Mouse (Mus musculus) retina, adult 2 months (tissue): ENCODE data around the gene Zfp385a.
A peak's percentile ranks its signal among the peaks of the same experiment; 100 is the strongest.

ENCODE experiments used
- DNase-seq: peaks from one replicate; pipeline ENCODE4 v3.0.0-alpha.2; 2012; ENCODE audit warnings: low read depth, low spot score

Gene Zfp385a

DNA sequence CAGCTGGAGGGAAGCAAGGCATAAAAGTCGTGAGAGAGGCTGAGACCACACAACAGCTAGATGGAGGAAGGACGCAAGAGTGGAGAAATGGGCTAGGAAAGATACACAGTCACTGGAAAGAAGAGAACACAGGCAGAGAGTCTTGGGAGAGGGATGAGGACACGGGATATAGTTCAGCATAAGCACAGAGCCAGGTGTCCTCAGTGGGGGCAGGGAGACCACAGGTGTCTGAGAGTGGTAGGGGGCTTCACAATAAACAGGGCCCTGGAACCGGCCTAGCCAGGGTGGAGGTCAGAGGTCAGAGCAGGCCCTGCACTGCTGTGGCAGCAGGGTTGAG, 1.1 kb downstream of the Zfp385a start:
- DNase-seq = no peak

DNA sequence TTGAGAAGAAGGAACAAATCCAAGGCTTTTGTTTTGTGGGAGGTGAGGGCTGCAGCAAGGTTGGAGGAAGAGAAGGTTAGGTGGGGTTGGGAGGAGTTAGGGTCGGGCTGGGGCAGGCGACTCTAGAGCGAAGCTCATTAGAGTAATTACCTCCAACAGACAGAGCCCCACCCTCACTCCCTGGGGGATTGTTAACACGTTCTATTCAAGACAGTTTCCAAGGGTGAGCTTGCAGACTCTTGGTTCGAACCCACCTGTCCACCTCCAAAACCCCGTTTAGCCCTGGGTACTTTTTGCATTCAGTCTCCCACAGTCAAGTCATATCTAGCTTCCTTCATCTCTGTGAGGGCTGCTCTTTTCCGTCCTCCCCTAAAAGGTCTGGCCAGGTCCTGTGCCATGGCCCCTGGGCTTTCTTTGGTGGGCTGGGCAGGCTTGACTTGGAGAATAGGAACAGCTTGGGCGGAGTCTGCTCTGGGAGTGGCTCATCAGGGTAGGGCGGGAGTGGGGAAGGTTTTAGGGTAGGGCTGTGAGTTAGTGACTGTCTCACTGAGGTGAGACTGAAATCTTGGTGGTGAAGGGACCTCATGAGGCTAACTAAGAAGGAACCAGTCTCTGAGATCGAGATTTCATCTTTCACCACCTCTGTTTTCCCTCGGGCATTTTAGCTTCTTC, 2.8 kb downstream of the Zfp385a start:
- no peak for DNase-seq

DNA sequence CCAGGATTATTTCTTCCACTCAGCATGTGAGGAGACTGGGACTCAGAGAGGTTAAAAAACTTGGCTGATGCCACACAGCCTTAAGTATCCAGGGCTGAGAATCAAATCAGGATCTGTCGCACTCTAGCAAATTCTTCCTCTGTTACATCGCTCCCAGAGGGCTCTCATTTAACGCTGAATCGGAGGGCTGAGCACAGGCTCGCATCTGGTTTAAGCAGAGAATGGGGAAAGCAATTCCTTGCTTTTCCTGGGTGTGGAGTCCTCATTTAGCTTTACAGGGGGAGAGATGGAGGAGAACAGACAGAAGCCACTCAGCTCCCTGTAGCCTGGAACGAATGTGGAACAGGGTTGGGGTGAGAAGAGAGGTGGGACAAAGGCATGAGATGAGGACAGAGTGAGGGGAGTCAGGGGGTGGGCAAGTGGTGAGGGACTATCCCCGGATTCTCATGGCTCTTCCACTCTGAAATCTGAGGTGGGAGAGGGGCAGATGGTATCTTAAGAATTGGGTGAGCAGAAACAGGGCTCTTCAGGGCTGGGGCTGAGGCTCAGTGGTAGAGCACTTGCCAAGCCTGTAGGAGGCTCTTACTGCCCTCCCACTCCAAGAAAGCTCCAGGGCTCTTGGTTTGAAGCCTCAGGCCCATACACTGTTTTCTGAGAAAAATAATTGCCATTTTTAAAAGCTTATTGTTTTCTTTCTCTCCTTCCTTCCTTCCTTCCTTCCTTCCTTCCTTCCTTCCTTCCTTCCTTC, 4.2 kb downstream of the Zfp385a start:
- no peak for DNase-seq

DNA sequence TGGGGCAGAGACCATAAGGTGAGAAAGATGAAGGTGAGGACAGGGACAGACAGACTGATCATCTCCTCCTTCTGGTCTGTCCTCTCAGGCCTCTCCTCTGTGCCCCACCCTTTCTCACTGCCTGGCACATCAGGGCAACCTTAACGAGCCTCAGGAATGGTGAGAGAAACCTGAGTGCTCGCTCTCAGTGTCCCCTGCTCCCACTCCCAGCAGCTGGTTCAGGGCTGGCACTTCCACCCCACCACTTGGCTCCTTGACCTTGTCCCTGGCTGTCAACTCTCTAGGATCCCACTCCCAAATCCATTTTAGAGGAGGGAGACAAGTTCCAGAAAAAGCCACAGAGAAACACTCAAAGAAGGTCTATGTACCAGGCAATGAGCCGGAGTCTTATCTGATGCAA, 4.9 kb downstream of the Zfp385a start:
- no peak for DNase-seq

DNA sequence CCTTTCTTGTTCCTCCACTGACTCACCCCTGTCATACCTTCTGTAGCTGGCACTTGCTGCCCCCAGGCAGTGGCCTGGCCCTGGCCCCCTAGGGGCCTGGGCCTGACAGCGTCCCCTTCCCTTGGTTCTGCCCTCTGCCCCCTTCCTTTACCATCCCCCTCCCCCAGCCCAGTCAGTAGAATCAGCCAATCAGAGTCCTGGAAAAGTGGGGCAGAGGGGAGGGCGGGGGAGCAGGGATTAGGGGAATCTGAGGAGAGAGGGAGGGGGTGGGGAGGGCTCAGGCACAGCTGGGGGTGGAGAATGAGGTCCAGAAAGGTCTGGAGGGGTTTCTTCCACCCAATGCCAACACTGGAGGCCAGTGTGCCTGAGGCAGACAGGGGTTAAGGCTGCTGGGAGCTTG, 5.7 kb downstream of the Zfp385a start:
- peak; percentile 95 for DNase-seq

DNA sequence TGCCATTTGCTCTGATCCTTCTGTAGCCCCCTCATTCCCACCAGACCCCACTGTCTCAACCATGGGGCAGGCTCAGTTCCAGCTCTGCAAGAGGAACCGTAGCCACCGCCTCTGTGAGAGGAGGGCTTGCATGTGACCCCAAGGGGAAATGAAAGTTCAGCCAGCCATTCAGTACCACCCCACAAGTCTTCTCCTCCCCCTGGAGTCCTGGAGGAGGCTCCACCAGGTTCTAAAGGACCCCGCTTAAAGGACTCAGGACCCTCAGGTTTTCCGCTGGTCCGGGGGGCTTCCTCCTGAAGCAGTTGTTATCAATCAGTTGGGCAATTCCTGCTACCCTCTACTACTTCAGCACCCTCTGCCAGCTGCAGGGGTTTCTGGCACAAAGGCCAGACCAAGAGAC, 6.2 kb downstream of the Zfp385a start:
- no peak for DNase-seq

DNA sequence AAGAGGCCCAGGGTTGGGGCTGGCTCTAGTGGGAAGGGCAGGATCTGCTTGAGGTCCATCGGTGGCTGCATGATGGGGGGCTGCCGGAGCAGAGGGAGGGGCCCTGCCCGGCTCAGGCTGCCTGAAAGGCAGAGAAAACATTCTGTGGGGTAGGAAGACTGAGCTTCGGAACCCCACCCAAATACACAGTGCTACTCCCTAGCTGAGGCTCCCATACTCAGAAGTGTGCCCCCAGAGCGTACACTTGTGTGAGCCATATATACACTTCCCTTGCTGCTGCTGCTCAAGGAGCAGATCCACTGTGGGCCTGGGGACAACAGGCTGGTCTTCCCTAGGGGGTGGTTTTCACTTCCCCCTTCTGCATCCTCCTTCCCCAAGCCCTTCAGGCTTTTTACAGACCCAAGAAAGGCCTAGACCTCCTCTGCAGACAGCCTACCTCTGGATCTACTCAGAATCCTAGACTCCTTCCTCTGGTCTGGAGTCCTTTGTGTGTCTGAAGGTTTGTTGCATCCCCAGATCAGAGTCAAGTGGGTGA, 6.7 kb downstream of the Zfp385a start:
- no peak for DNase-seq

DNA sequence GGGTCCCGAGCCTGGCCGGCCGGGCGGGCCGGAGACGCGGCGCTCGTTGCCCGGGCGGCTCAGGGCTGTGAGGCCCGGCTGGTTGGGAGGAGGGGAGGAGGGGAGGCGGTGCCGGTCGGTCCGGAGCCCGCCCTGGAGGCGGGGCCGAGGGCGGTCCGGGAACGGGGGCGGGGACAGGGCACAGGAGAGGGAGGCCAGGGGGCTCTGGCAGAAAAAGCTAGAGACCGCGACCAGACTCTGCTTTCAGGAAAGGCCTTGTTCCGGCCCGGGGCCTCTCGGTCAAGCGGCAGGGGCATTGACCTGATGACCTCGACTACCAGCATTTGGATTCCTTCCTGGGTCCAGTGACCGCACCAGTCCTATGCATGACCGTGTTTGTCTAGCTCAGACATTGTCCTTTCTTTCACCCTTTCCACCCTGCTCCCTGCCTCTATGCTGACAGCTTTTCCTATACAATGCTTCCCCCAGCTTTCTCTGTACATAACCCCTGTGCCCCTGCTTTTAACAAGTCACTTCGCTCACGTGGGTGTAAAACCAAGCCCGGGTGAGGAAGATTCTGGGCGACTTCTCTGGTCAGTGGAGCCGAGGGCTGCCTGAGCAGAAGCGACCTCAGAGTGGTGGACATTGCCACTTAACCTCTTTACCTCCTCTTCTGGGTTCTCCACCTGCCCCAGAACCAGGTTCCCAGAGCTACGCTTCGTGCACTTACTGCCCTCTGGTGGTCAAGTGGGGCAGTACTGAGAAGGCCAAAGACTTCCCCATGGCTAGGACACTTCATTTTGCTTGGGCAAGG, 16.2 kb downstream of the Zfp385a start:
- no peak for DNase-seq

DNA sequence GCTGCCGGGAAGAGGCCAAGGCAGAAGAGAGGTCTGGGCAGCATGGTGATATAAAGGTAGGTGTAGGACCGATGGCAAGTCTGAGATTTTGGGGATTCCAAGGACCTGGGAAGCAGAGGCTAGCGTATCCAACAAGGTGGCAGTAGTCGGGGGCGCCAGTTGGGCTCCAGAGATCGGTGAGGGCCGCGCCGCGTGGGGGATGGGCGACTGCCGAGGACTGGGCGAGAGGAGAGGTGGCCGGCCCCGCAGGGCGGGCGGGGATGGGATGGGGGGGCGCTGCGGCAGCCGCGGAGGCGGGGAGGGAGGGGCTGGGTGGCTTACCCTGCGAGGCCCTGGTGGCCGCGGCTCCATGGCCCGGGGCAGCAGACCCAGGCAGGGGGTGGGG, 16.8 kb downstream of the Zfp385a start:
- no peak for DNase-seq

DNA sequence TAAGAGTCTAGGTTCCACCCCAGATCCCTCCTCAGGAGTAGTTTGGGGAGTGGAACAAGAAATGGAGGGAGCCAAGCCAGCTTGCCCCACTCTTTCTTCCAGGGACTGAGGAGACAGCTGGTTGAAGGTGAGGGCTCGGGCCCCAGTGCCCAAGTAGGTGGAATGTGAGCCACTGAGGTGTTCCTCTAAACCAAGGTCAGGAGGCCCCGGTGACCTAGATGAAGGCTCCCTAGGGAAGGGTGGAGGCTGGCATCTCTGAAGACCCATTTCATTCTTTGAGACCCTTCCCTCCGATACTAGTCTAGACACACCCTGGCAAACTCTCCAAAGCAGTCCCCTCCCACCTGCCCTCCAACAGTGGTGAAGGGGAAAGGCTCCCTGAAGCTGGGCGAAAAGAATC, 17.5 kb downstream of the Zfp385a start:
- no peak for DNase-seq

DNA sequence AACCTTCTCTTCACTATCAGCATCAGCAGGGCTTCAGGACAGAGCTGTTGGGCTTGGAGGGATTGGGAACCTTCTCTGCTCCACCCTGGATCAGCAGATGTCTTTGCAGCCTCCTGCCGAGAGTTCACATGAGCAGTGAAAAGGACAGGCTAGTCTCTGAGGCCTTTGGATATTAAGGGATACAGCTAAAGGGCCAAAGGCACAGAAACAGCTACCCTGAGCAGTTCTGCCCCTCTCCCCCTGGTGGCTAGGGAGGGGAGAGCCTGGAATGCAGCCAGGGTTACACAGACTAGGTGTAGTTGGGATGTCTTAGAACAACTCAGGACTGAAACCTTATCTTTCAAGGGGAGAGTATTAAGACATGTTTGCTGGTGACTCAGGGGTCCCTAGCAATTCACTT, 18.8 kb downstream of the Zfp385a start:
- DNase-seq = no peak

DNA sequence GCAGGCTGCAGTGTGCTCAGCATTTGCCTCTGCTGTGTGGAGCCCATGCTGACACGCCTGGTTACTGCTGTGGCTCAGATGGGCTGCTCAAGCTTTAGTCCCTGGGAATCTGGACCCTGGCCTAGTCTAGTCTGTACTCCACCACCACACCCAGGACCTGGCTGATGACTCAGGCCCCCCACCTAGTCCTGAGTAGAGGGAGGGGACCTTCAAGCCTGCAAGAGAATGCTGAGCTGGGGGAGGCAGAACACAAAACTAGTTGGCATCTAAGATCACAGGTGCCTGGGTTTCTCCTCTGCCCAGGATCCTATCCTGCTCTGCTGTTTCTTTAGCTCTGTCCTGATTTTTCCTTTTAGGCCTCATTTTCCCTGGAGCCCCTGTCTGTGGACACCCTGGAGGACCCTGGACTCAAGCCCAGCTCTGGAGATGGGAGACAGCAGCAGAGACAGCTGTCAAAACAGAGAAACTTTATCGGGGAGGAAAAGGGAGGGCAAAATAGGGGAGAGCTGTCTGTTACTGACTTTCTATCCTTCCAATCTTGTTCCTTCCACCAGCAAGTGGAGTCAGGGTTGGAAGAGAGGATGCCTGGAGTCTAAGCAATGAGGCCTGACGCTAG, 21.6 kb downstream of the Zfp385a start:
- no peak for DNase-seq

DNA sequence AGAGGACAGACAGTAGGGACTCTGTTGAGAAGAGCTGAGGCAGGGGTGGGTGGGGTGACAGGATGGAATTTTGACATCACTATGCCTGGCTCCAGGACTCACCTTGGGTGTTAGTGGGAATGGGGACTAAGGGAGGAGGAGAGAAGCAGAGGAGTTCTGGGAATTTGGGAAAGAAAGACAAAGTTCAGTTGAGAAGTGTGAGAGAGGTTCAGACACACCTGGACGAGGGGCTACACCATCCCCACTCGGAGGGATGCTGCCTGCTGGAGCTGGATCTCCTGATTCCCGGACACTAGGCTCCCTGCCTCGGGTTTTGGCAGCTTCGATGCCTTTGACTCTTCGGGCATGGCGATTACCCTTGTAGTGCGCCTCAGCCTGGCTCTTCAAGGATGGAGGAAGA, 22.2 kb downstream of the Zfp385a start:
- DNase-seq = no peak

DNA sequence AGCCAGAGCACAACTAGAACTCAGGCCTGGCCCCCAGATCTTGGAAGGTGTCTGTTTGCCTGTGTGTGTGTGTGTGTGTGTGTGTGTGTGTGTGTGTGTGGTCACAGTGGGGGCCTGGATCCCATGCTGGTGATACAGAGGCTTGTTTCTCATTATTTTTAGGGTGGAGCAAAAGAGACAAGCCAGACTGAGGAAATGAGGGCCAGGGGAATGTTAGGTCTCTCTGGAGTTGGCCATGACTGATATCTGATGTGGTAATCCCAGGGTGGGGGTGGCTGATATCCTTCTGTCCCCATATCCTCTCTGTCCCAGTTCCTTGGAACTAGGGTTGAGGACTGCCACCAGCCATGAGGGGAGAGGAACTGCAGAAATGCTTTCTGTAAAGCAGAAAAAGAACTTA, 22.8 kb downstream of the Zfp385a start:
- no peak for DNase-seq

DNA sequence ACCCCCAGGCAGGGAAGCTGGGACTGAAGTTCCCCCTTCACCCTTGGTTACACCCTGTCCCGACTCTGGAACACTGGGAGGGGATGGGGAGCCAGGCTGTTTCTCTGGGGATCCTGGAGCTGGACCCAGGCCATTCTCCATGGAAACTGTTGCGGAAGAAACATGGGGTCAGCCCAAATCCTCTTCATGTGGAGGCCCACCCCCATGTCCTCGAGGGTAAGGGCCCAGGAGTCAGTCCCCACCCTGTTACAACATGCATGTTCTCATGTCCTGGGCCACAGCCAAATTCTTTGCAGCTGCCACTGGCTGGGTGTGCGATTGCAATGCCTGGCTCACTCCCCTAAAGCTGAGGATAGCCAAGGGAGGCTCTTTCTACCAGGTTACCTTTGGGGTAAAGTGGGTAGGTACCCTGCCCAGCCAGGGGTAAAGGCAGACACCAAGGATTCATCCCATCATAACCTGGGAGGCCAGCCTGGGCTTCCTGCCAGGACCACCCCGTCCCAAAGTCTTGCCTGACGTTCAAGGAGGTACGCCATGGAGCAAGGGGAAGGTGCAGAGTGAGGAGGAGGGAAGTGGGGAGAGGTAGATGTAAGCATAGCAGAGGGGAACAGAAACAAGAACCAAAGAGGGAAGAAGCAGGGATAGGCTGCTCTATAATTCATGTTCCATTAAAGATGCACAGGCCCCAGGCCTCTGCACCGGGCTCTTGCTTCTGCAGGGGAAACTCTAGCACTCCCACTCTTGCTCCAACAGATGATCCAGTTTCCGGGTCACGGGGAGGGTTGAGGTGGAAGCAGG, 23.7 kb downstream of the Zfp385a start:
- no peak for DNase-seq

DNA sequence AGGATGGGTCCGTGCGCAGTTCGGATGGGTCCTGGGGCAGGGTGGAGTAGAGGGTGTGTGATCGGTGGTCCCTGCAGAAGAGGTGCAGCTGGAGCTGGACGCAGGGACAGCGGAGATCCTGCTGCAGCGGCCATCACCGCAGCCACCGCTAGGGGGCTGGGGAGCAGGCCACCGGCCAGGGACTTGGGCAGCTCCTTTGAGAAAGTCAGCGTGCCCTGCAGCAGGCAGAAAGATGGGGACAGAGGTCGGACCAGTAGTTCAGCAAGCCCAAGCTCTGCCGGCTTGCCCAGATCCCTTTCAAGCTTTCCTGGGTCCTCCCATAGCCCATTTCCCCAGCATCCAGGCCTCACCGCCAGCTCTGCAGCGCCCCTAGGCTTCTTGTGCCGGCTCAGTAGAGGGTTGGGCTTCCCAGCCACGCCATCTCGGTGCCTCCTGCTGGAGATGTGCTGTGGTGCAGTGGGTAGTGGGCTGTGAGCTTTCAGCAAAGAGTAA, 24.8 kb downstream of the Zfp385a start:
- no peak for DNase-seq

DNA sequence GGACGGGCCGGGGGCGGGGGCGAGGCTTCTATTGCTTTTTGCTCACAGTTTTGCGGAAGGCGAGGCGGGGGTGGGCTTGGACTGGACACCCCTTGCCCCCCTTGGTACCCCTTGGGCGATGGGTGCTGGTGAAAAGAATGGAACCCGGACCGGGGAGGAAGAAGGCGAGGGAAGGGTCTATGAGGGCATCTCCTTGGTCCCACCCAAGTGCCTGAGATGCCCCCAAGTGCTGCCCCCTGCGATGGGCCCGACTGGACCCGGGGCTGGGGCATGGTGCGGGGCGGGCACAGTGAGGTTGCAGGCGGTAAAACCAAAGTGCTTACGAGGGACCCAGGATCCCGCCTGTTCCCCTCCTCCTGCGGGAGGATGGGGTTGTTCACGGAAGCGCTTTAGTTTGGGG, 25.7 kb downstream of the Zfp385a start:
- no peak for DNase-seq

DNA sequence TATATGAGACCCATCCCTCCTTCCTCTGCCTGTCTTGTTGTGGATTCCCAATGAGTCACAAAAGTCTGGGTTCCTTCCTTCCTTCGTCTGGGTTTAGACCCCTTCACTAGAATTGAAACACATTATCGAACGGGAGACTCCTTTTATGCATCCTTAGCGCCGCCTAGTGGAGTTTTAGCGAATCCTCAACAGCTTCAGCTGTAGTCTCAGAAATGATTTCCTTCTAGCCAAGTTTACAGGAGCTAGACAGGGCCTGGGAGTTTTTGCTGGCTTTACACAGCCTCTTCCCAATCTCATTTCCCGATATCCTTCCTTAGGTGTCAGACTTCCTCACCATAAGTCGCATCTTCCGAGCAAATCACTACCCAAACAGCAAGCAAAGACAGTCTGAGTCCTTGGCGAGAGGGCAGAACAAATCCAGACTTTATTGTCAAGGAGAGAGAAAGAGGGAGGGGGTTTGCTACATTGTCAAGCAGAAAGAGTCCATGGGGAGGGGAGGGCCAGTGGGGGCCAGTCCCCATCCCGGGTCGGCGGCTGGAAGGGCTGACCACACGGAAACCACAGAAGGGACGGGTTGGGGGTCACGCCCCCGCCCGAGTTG, 26.3 kb downstream of the Zfp385a start:
- DNase-seq = no peak

DNA sequence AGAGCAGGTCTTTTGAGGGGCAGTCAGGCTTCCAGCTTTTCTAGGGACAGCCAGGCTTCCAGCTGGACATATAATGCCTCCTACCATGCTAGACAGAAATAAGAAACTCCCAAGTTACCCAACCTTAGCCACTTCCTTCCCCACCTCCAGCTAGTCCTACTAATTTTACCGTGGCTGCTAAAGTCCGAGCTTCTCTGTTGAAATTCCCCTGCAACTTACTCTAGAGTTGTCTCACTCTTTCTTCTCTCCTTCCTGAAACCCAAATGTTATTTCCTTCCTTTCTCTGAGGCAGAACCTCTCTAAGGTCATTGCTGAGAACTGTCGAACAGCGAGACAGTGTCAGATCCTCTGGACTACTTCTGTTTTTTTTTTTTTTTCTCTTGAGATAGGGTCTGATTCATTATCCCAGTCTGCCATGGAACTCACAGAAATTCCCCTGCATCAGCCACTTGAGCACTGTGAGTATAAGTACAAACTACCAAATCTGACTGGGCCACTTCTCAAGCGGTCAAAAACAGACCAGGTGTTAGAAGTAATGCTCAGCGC, 29.5 kb downstream of the Zfp385a start, which contains the start of gene Gpr84:
Gene Gpr84, minus strand, starts transcription at position 248 of the 546 bp plus-strand sequence.
- no peak for DNase-seq

DNA sequence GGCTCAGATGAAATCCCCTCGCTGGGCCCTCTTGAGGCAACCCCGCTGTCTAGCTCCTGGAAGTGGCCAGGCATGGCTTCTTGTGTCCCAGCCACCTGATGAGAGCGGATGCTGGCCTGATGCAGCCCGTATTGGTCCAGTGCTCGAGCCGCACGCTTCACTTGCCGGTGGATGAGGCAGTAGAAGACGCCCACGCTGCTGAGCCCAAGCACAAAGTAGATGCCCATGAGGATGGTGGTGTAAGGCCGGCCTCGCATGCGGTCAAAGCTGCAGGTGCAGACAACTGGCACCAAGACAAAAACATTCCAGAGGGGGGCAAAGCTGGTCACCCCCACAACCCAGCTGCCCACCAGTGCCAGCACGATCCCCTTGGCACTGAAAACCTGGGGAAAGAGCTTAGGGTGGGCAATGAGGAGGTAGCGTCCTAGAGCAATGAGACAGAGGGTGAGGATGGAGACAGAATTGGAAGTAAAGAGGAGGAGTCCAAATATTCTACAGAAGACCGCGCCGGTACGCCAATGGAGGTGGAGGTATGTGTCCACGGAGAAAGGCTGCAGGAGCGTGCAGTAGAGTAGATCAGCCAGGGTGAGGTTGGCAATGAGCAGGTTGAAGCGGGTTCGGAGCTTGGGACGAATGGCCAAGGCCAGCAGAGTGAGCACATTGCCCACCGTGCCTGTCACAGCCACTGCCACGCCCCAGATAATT, 30.9 kb downstream of the Zfp385a start:
- no peak for DNase-seq
